Mouse (Mus musculus) heart, postnatal 0 days (tissue): ENCODE results near the gene Crim1.

Experiments used
- CTCF ChIP-seq: IDR thresholded peaks from 2 replicates; pipeline ENCODE4 v1.5.1; 2016; ENCODE audit warnings: antibody characterized with exemption, control low read depth, low read depth
- EP300 ChIP-seq: IDR thresholded peaks from 2 replicates; pipeline ENCODE4 v1.6.1; 2016; ENCODE audit warnings: antibody characterized with exemption, low read depth

- no peak for TF ChIP-seq EP300
- TF ChIP-seq CTCF: no peak
Observed at GRCm38 (mm10) chr17:78382321-78382720, 182.3 kb downstream of the Crim1 start.
